Mouse (Mus musculus) liver, embryonic 12.5 days (tissue): ENCODE results near the gene Bag5. TPM values are rescaled to one million over a fixed set of nuclear protein-coding genes. Genes with fewer than 3 reads are reported as not detected.
"Not testable (repeated sequence)": the region's sequence is repeated elsewhere in the genome, so short reads cannot be mapped to it uniquely, and the experiment has no call there.

Experiments used
- ATAC-seq: fragments of 200-750 bp; cut with Nextera tagmentation; 2 replicates; pipeline ENCODE4 v1.8.0; 2017; ENCODE audit warnings: moderate number of reproducible peaks, mild to moderate bottlenecking, moderate library complexity
- H3K27ac ChIP-seq: fragments of 300-500 bp; sonication (generic); 2 replicates; pipeline ENCODE4 v1.5.1; 2016; ENCODE audit warnings: mild to moderate bottlenecking
- H3K27me3 ChIP-seq: fragments of 300-500 bp; sonication (generic); replicated peaks from 2 replicates; pipeline ENCODE4 v1.6.1; 2016; ENCODE audit warnings: mild to moderate bottlenecking, moderate library complexity
- H3K36me3 ChIP-seq: fragments of 300-500 bp; sonication (generic); 2 replicates; pipeline ENCODE4 v1.6.1; 2016; ENCODE audit warnings: mild to moderate bottlenecking, moderate library complexity
- H3K4me1 ChIP-seq: fragments of 300-500 bp; sonication (generic); 2 replicates; pipeline ENCODE4 v1.6.1; 2016
- H3K4me2 ChIP-seq: fragments of 300-500 bp; sonication (generic); 2 replicates; pipeline ENCODE4 v1.6.1; 2016; ENCODE audit warnings: mild to moderate bottlenecking, moderate library complexity
- H3K4me3 ChIP-seq: fragments of 300-500 bp; sonication (generic); 2 replicates; pipeline ENCODE4 v1.5.1; 2016; ENCODE audit warnings: mild to moderate bottlenecking, moderate library complexity
- H3K9ac ChIP-seq: fragments of 300-500 bp; sonication (generic); 2 replicates; pipeline ENCODE4 v1.6.1; 2016; ENCODE audit warnings: mild to moderate bottlenecking, moderate library complexity
- H3K9me3 ChIP-seq: fragments of 300-500 bp; sonication (generic); replicated peaks from 2 replicates; pipeline ENCODE4 v1.6.1; 2016; ENCODE audit warnings: mild to moderate bottlenecking, moderate library complexity
- WGBS: fragments of 180-500 bp; shearing (Covaris S2); methylation state at CpG from one replicate; pipeline ENCODE4 v1.1.7; 2016; ENCODE audit not compliant: insufficient replicate concordance; 5-methylcytosine and 5-hydroxymethylcytosine counted together
- polyA plus RNA-seq: library from polyadenylated mRNA; unstranded; fragments of >200 nt; fragmentation: Nextera tagmentation; extraction: Ambion mirVana; gene quantifications from 2 replicates; pipeline ENCODE4 v1.2.1, GENCODE M21; 2016

Bag5 gene
- polyA plus RNA-seq, 1 experiment from 2014 or later, result 28.4 TPM

DNA sequence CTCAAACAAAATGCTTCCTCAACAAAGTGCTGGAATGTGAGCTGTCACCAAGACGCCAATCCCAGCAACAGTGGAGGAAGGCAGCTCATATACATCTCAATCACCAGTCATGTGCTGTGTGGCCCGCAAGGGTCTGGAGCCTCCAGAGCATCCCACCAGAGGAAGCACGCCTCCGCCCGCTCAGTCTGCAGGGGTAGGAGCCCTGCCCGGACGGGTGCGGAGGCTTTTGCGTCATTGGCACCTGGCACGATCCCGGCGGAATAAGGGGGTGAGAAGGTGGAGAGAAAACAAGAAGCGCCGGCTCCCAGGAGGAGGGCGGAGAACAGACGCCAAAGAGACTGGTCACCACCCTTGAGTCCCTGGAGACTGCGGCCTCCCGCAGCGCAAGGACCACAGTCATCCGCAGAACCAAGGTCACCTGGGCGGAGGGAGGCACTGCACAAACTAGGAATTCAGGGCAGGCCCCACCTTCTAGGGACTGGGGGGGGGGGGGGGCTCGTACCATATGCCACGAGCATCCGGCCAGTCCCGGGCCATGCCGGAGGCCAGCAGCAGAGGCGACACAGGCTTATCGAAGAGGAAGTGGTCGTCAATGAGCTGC lies 42.6 kb downstream of the Bag5 start:
- Histone ChIP-seq H3K9me3 (no peaks in the 10 kb centered on the region), H3K27me3 (peaks cover 75% of the 10 kb centered on the region), H3K4me3 (peak overlapping the region; percentile 53), H3K36me3 (no peaks in the 10 kb centered on the region), H3K4me1 (peaks cover 53% of the 10 kb centered on the region), H3K4me2 (peak overlapping the region; percentile 74), H3K9ac (peak overlapping the region; percentile 46; the same call in 1 of the 2 replicates), H3K27ac (no peak overlapping the region)
- WGBS, result 11% methylated on average over 28 of the region's 29 CpGs
- ATAC-seq, result no peak

GRCm38 (mm10) chr12:111669961-111670360 lies 43.1 kb downstream of the Bag5 start:
- H3K9me3 ChIP-seq, result no peaks in the 10 kb centered on the region
- no peak overlapping the region for H3K9ac ChIP-seq
- 50% methylated on average over 8 of the region's 8 CpGs for WGBS
- no peak overlapping the region for H3K4me3 ChIP-seq
- no peak overlapping the region for H3K27ac ChIP-seq
- peaks cover 48% of the 10 kb centered on the region for H3K4me1 ChIP-seq
- H3K4me2 ChIP-seq, result no peak overlapping the region
- H3K36me3 ChIP-seq, result no peaks in the 10 kb centered on the region
- no peak for ATAC-seq
- peaks cover 70% of the 10 kb centered on the region for H3K27me3 ChIP-seq

- H3K4me1 ChIP-seq, result peaks cover 48% of the 10 kb centered on the region
- peak overlapping the region; percentile 66 for H3K4me2 ChIP-seq
- no peak for ATAC-seq
- no peaks in the 10 kb centered on the region for H3K36me3 ChIP-seq
- H3K27ac ChIP-seq, result peak overlapping the region; percentile 57
- H3K27me3 ChIP-seq, result peaks cover 64% of the 10 kb centered on the region
- peak overlapping the region; percentile 25; the same call in 1 of the 2 replicates for H3K4me3 ChIP-seq
- peak overlapping the region; percentile 49; the same call in 1 of the 2 replicates for H3K9ac ChIP-seq
- 63% methylated on average over 23 of the region's 23 CpGs for WGBS
- no peaks in the 10 kb centered on the region for H3K9me3 ChIP-seq
Measured at GRCm38 (mm10) chr12:111669000-111669788, 43.9 kb downstream of the Bag5 start.

DNA sequence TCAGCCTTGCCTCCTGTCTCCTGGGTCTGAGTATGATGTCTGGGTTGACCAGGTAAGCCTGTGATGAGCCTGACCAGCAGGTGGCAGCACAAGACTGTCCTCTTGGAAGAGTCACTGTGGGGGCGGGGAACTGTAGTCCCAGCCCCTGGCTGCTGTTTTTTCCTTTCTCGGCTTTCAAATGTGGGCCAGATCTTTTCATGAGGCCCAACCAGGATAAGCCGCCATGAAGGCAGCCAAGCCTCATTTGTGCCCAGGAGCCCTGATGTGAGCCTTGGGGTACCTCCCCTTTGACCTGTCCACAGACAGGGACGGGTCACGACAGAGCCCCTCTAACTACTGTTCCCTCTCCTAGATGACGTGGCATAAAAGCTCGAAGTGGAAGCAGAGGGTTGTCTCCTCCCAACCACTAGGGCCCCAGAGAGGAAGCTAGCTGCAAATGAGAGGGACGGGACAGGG lies 44.6 kb downstream of the Bag5 start:
- H3K4me2 ChIP-seq, result peak overlapping the region; percentile 66
- H3K27me3 ChIP-seq, result peaks cover 57% of the 10 kb centered on the region
- H3K9me3 ChIP-seq, result no peaks in the 10 kb centered on the region
- peak overlapping the region; percentile 57 for H3K27ac ChIP-seq
- H3K9ac ChIP-seq, result peak overlapping the region; percentile 49; the same call in 1 of the 2 replicates
- peak; percentile 61 for ATAC-seq
- H3K36me3 ChIP-seq, result no peaks in the 10 kb centered on the region
- H3K4me1 ChIP-seq, result peaks cover 54% of the 10 kb centered on the region
- 2% methylated on average over 8 of the region's 8 CpGs for WGBS
- H3K4me3 ChIP-seq, result peak overlapping the region; percentile 25

DNA sequence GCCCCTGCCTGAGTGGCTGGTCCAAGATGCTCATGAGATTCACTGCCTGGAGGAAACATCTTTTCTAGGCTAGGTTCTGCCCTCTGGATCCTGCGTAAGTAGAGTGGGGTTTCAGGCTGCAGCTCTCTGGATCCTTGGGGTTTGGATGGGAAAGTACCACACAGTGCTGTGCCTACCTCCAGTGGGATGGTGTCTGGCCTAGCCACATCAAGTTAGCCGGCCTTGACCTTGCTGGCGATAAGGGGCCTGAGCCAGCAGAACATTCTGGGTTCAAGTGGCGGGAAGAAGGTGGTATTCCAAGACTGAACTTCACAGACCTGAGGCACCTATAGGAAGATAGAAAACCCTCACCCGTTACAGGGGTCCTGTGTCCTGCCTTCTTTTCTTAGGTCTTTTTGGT lies 45.6 kb downstream of the Bag5 start:
- Histone ChIP-seq H3K27me3 (peaks cover 46% of the 10 kb centered on the region), H3K36me3 (no peaks in the 10 kb centered on the region), H3K27ac (no peak overlapping the region), H3K4me1 (peaks cover 51% of the 10 kb centered on the region), H3K4me2 (no peak overlapping the region), H3K4me3 (no peak overlapping the region), H3K9ac (no peak overlapping the region), H3K9me3 (no peaks in the 10 kb centered on the region)
- WGBS, result 80% methylated on average over 5 of the region's 5 CpGs
- ATAC-seq, result no peak

DNA sequence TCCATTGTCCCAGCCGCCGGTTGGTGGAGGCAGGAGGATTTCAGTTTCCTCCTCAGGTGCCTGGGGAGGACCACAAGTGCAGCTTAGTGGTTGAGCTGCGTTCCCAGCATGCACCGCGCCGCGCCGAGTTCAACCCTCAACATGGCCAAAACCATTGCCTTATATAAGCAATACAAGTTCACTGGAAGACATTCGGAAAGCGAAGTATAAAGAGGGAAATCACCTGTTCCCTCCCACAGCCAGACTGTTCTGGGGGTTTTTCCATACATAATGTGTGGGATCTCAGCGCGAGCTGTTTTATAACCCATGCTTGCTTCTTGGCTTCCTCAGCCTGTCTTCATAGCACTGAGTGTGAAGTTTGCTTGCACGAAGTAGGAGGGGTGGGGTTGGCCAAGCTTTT lies 46.7 kb downstream of the Bag5 start:
- 69% methylated on average over 13 of the region's 13 CpGs for WGBS
- Histone ChIP-seq H3K4me1 (peaks cover 40% of the 10 kb centered on the region), H3K4me3 (no peak overlapping the region), H3K27ac (no peak overlapping the region), H3K9ac (no peak overlapping the region), H3K27me3 (peaks cover 36% of the 10 kb centered on the region), H3K36me3 (0 out of 2 replicates have a peak, but pooled peaks cover 6% of the 10 kb centered on the region), H3K9me3 (no peaks in the 10 kb centered on the region), H3K4me2 (no peak overlapping the region)
- no peak for ATAC-seq

DNA sequence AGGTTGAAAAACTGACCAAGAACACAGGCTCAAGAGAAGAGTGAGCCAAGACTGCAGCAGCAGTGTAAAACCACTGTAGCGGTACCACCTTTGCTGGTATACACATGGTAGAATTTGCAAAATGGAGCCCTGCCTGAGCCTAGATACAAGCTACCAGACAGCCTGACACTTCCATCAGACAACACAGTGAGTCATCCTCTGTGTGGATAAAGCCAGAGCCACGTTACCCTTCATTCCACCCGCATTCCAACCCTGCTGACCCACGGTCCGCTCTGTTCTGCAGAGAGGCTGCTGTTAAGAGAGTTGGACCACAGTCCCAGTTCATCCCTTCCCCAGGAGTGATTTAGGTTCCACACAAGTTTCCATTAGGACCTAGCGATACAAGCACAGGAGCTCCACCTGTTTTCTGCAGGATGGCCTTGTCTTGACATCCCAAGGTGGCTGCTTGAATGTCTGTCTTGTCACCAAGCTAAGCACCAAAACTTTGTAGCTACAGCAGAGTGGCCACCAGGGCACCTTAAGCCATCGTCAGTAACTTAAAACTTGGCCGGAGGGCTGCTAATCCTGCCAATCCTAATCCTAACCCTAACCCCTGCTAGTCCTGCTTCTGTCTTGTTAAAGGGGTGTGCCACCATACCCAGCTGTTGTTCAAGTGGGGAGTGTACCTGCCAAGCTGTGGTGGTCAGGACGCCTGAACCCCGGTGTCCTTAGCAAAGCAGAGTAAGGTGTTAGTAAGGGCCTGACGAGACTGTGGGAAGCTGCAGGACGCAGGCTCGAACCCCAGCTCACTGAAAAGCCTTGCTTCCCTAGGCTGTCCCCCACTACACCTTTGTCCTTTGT lies 47.8 kb downstream of the Bag5 start:
- no peak overlapping the region for H3K9ac ChIP-seq
- peaks cover 29% of the 10 kb centered on the region for H3K4me1 ChIP-seq
- H3K4me2 ChIP-seq, result no peak overlapping the region
- peaks cover 24% of the 10 kb centered on the region for H3K27me3 ChIP-seq
- H3K27ac ChIP-seq, result no peak overlapping the region
- no peak overlapping the region for H3K4me3 ChIP-seq
- H3K9me3 ChIP-seq, result no peaks in the 10 kb centered on the region
- WGBS, result 74% methylated on average over 13 of the region's 13 CpGs
- ATAC-seq, result no peak
- peaks cover 6% of the 10 kb centered on the region; the same call in 1 of the 2 replicates for H3K36me3 ChIP-seq

DNA sequence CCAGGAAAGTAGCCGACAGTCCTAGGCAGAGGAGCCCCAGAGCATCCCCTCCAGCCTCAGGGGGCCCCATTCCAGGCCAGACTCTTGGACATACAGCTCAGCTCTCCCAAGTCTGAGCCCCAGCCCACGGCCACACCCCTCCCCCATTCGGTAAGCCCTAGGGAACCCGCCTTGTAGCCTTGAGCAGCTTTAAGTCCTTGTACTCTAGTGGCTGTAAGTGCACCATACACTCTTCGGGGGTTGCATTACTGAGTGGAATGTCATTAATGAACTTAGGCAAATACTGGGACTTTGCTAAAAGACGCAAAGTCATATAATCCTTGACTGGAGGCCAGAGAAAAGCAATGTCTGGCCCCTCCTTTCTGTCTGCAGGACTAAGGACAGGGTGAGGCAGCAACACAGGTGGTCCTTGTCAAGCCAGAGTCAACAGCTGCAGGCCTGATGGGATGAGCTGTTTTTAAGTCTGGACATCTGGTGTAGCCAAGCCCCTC lies 48.9 kb downstream of the Bag5 start:
- Histone ChIP-seq H3K27ac (peak overlapping the region; percentile 32; the same call in 1 of the 2 replicates), H3K36me3 (peaks cover 15% of the 10 kb centered on the region), H3K4me2 (no peak overlapping the region), H3K27me3 (peaks cover 14% of the 10 kb centered on the region), H3K4me1 (peaks cover 19% of the 10 kb centered on the region), H3K9me3 (no peaks in the 10 kb centered on the region), H3K4me3 (no peak overlapping the region), H3K9ac (no peak overlapping the region)
- no peak for ATAC-seq
- WGBS, result 61% methylated on average over 6 of the region's 6 CpGs

- Histone ChIP-seq H3K27ac (peak overlapping the region; percentile 32; the same call in 1 of the 2 replicates), H3K4me1 (peaks cover 12% of the 10 kb centered on the region), H3K4me2 (no peak overlapping the region), H3K9ac (no peak overlapping the region), H3K36me3 (peaks cover 18% of the 10 kb centered on the region), H3K9me3 (no peaks in the 10 kb centered on the region), H3K4me3 (no peak overlapping the region), H3K27me3 (peaks cover 7% of the 10 kb centered on the region)
- 63% methylated on average over 17 of the region's 17 CpGs for WGBS
- ATAC-seq, result no peak
Measured at GRCm38 (mm10) chr12:111663228-111664143, 49.6 kb downstream of the Bag5 start.

DNA sequence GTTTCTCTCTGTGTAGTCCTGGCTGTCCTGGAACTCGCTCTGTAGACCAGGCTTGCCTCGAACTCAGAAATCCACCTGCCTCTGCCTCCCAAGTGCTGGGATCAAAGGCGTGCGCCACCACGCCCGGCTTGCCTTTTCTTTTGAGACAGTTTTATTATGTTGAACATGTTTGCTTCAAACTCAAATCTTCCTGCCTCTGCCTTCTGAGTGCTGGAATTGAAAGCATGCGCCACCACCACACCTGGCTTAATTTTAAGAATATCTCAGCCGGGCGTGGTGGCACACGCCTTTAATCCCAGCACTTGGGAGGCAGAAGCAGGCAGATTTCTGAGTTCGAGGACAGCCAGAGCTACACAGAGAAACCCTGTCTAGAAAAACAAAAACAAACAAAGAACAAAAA lies 51.5 kb downstream of the Bag5 start:
- not testable (repeated sequence) for H3K9me3 ChIP-seq, H3K9ac ChIP-seq, H3K27me3 ChIP-seq, ATAC-seq, H3K4me1 ChIP-seq, H3K4me3 ChIP-seq, H3K4me2 ChIP-seq, H3K27ac ChIP-seq
- peaks cover 30% of the 10 kb centered on the region for H3K36me3 ChIP-seq
- 89% methylated on average over 11 of the region's 11 CpGs for WGBS

GRCm38 (mm10) chr12:111660628-111661027 lies 52.4 kb downstream of the Bag5 start:
- Histone ChIP-seq H3K9ac (no peak overlapping the region), H3K27me3 (no peaks in the 10 kb centered on the region), H3K9me3 (no peaks in the 10 kb centered on the region), H3K4me3 (no peak overlapping the region), H3K36me3 (peaks cover 40% of the 10 kb centered on the region), H3K27ac (no peak overlapping the region), H3K4me1 (peaks cover 9% of the 10 kb centered on the region), H3K4me2 (no peak overlapping the region)
- ATAC-seq, result no peak
- 97% methylated on average over 1 of the region's 1 CpGs for WGBS
